9 mouse cellular contexts compared by ENCODE assay signal in the genomic region with DNA sequence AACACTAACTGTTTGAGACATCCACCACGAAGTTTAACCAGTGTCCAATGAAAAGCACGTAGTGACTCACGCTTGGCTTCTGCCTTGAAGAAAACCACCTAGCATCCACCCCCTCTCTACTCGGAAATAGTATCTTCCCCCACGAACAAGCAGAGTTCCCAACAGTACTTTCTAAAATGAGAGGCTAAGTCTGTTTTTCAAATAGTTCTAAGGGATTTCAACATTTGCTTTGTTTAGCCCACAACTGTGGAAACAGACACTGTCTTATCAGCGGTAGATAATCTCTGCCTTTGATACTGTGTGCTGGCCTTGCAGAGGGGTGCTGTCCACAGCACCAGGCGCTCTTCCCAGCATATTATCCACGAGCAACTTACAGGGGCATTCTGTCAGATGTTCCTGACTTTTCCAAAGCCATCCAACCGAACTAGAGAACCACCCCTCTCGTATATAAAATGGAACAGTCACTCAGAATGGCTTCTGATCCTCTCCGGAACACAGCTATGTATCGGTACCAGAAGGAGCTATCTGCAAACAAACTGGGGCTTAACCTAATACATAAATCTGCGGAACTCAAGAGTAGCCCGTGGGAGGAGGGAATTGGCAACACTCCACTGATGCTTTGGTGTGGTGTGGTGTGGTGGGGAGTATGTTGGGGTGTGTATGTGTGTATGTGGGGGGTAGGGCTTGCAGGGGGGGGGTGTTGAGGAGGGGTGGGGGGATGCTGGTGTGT.
DNase-seq lines count a peak whose midpoint lies in the region; ATAC-seq lines count a peak whose summit lies in the region.
"Had no signal": no experiment of that assay in that cellular context is flagged by ENCODE, and none has a peak within 500 bp of the region (broad histone marks: within the 10 kb centered on the region; RNA-seq: fewer than 3 reads in every experiment).

No protein-coding gene starts in this region.

- peak overlapping the region; percentile 36 for H3K4me2 ChIP-seq in heart, embryonic 16.5 days (ENCODE audit: low read depth, low read length)
- no peak overlapping the region for H3K4me2 ChIP-seq in intestine, embryonic 16.5 days (ENCODE audit: low read depth, low read length)

- DNase-seq in heart, postnatal 10 days = no peak
- peak; percentile 49 for DNase-seq in ovary, adult 18-20 months (ENCODE audit: low spot score)
- DNase-seq in ovary, postnatal 10 days (ENCODE audit: low spot score) = no peak
- DNase-seq in telencephalon, adult 2 months (ENCODE audit: low read depth, low spot score) = peak; percentile 89
- DNase-seq in gastrocnemius, postnatal 14 days = no peak
- DNase-seq: kidney, postnatal 36 days had no signal

- H3K27me3 ChIP-seq in heart, embryonic 16.5 days (ENCODE audit: control insufficient read depth, insufficient read depth, low read length) = no peaks in the 10 kb centered on the region
- H3K27me3 ChIP-seq in intestine, embryonic 16.5 days (replicated peaks; ENCODE audit: control insufficient read depth, insufficient read depth, low read length) = no peaks in the 10 kb centered on the region

- no peak overlapping the region for H3K9ac ChIP-seq in heart, embryonic 16.5 days (ENCODE audit: low read length)
- no peak overlapping the region for H3K9ac ChIP-seq in intestine, embryonic 16.5 days (ENCODE audit: low read depth, low read length)

- no peak overlapping the region for H3K4me3 ChIP-seq in heart, embryonic 16.5 days (ENCODE audit: low read length)
- no peak overlapping the region for H3K4me3 ChIP-seq in intestine, embryonic 16.5 days (ENCODE audit: low read length)

- peak overlapping the region; percentile 67 for H3K27ac ChIP-seq in heart, embryonic 16.5 days (ENCODE audit: low read length)
- peak overlapping the region; percentile 26 for H3K27ac ChIP-seq in intestine, embryonic 16.5 days (ENCODE audit: low read length)

- no peak for ATAC-seq in heart, embryonic 16.5 days (replicated peaks; ENCODE audit: extremely low read depth, insufficient read depth, low FRiP score)
- ATAC-seq in intestine, embryonic 16.5 days = no peak
- no peak for ATAC-seq in activated CD4-positive, CD25-positive, alpha-beta regulatory T cell, adult 4 months

- H3K9me3 ChIP-seq in heart, embryonic 16.5 days (replicated peaks; ENCODE audit: control insufficient read depth, low read length) = no peaks in the 10 kb centered on the region
- H3K9me3 ChIP-seq in intestine, embryonic 16.5 days (ENCODE audit: control insufficient read depth, low read length) = no peaks in the 10 kb centered on the region

- intact Hi-C loops in heart, postnatal 10 days (cut with DNase I) = no loop called here
- intact Hi-C loops in gastrocnemius, postnatal 14 days (cut with DNase I; ENCODE audit: low total_unique reads) = no loop called here

- 39% methylated on average over 14 of the region's 14 CpGs for WGBS in heart, embryonic 16.5 days
- WGBS in intestine, embryonic 16.5 days = 37% methylated on average over 14 of the region's 14 CpGs

- H3K4me1 ChIP-seq in heart, embryonic 16.5 days (ENCODE audit: control insufficient read depth, insufficient read depth, low read length) = peaks cover 74% of the 10 kb centered on the region
- H3K4me1 ChIP-seq in intestine, embryonic 16.5 days (ENCODE audit: control insufficient read depth, insufficient read depth, low read length) = peaks cover 74% of the 10 kb centered on the region

- H3K36me3 ChIP-seq in heart, embryonic 16.5 days (ENCODE audit: control insufficient read depth, insufficient read depth) = no peaks in the 10 kb centered on the region
- H3K36me3 ChIP-seq in intestine, embryonic 16.5 days (ENCODE audit: control insufficient read depth, insufficient read depth, low read length) = 0 out of 2 replicates have a peak, but pooled peaks cover 5% of the 10 kb centered on the region

Comparison
In these comparisons a context has a peak if more than half of its experiments do, and no peak if none do; other contexts are left out.
1. DNase-seq: peak in ovary, adult 18-20 months (single experiment) and telencephalon, adult 2 months (single experiment); none in heart, postnatal 10 days (0 of 2), ovary, postnatal 10 days (single experiment) and gastrocnemius, postnatal 14 days (single experiment).